Mouse (Mus musculus) liver, embryonic 14.5 days (tissue): ENCODE results near the gene March6. TPM values are rescaled to one million over a fixed set of nuclear protein-coding genes. Genes with fewer than 3 reads are reported as not detected.

Source experiments
- ATAC-seq: fragments of 200-750 bp; cut with Nextera tagmentation; 2 replicates; pipeline ENCODE4 v1.8.0; 2017; ENCODE audit warnings: moderate number of reproducible peaks, mild to moderate bottlenecking, moderate library complexity; ENCODE audit not compliant: insufficient read depth
- DNase-seq, 3 experiments: peaks; one replicate each; pipeline ENCODE4 v3.0.0-alpha.2; 2012 to 2013; ENCODE audit warnings: low read depth in 3 of 3, low spot score in 3 of 3
- H3K27ac ChIP-seq: fragments of 300-500 bp; sonication (generic); 2 replicates; pipeline ENCODE4 v1.5.1; 2014; ENCODE audit warnings: moderate library complexity, mild to moderate bottlenecking, control low read depth, inconsistent platforms
- H3K27me3 ChIP-seq: fragments of 300-500 bp; sonication (generic); 2 replicates; pipeline ENCODE4 v1.6.1; 2014; ENCODE audit warnings: mild to moderate bottlenecking, low read length, moderate library complexity; ENCODE audit not compliant: control insufficient read depth, insufficient read depth
- H3K36me3 ChIP-seq: fragments of 300-500 bp; sonication (generic); replicated peaks from 2 replicates; pipeline ENCODE4 v1.6.1; 2014; ENCODE audit warnings: low read depth; ENCODE audit not compliant: control insufficient read depth, insufficient read depth
- H3K4me1 ChIP-seq, 2 experiments: fragments of 200-500 bp in 1 of 2; fragments of 300-500 bp in 1 of 2; sonication (generic) in 1 of 2; replicated peaks; 2 replicates each; pipeline ENCODE4 v1.6.1; 2012 to 2014; ENCODE audit warnings: antibody characterized with exemption in 1 of 2, inconsistent platforms in 1 of 2, low read length in 1 of 2; ENCODE audit not compliant: control insufficient read depth in 2 of 2, insufficient read depth in 2 of 2
- H3K4me2 ChIP-seq: fragments of 300-500 bp; sonication (generic); 2 replicates; pipeline ENCODE4 v1.6.1; 2014; ENCODE audit warnings: low read depth, mild to moderate bottlenecking, control low read depth, moderate library complexity
- H3K4me3 ChIP-seq, 2 experiments: fragments of 200-500 bp in 1 of 2; fragments of 300-500 bp in 1 of 2; sonication (generic) in 1 of 2; 2 replicates each; pipeline ENCODE4 v1.5.1; 2012 to 2014; ENCODE audit warnings: low read depth in 2 of 2, low read length in 2 of 2, mild to moderate bottlenecking in 2 of 2, control low read depth in 1 of 2, inconsistent platforms in 1 of 2, moderate library complexity in 1 of 2; ENCODE audit not compliant: insufficient read depth in 1 of 2
- H3K9ac ChIP-seq: fragments of 300-500 bp; sonication (generic); replicated peaks from 2 replicates; pipeline ENCODE4 v1.6.1; 2014; ENCODE audit warnings: mild to moderate bottlenecking, control low read depth, moderate library complexity
- H3K9me3 ChIP-seq: fragments of 300-500 bp; sonication (generic); 2 replicates; pipeline ENCODE4 v1.6.1; 2016; ENCODE audit warnings: low read length, mixed read lengths; ENCODE audit not compliant: control insufficient read depth
- CTCF ChIP-seq: IDR thresholded peaks from 2 replicates; pipeline ENCODE4 v1.5.1; 2016; ENCODE audit warnings: antibody characterized with exemption, low read depth, control low read depth
- EP300 ChIP-seq: IDR thresholded peaks from 2 replicates; pipeline ENCODE4 v1.6.1; 2016; ENCODE audit warnings: antibody characterized with exemption, low read depth
- WGBS: fragments of 180-500 bp; shearing (Covaris S2); extraction: QIAGEN DNeasy Blood & Tissue Kit; methylation state at CpG from one replicate; pipeline ENCODE4 v1.1.7; 2014; ENCODE audit not compliant: insufficient replicate concordance; 5-methylcytosine and 5-hydroxymethylcytosine counted together
- polyA plus RNA-seq, 2 experiments: library from polyadenylated mRNA; depleted of rRNA in 1 of 2; stranded (reverse) in 1 of 2; unstranded in 1 of 2; fragments of >200 nt; fragmentation: Nextera tagmentation in 1 of 2; extraction: Ambion mirVana in 1 of 2; gene quantifications; 2 replicates each; pipeline versions ENCODE4 v1.2.1 to v1.2.3; 2012 to 2014

Gene March6
- polyA plus RNA-seq, 2 experiments = 9.0 to 12.7 TPM

GRCm38 (mm10) chr15:31436811-31437210 is 94.0 kb downstream of the March6 start:
- 58% methylated on average over 2 of the region's 2 CpGs for WGBS
- H3K9ac ChIP-seq = no peak overlapping the region
- no peak overlapping the region for H3K27ac ChIP-seq
- H3K4me2 ChIP-seq = no peak overlapping the region
- H3K27me3 ChIP-seq = no peaks in the 10 kb centered on the region
- TF ChIP-seq EP300 = no peak
- TF ChIP-seq CTCF = no peak
- H3K4me3 ChIP-seq = no peak overlapping the region
- H3K4me1 ChIP-seq = no peaks in the 10 kb centered on the region
- no peaks in the 10 kb centered on the region for H3K9me3 ChIP-seq
- ATAC-seq (no peak), DNase-seq (no peak)
- no peaks in the 10 kb centered on the region for H3K36me3 ChIP-seq

GRCm38 (mm10) chr15:31436083-31436482 is 94.8 kb downstream of the March6 start:
- WGBS = 19% methylated on average over 1 of the region's 1 CpGs
- no peak overlapping the region for H3K27ac ChIP-seq
- DNase-seq (no peak), ATAC-seq (no peak)
- H3K9ac ChIP-seq = no peak overlapping the region
- no peaks in the 10 kb centered on the region for H3K9me3 ChIP-seq
- no peak overlapping the region for H3K4me2 ChIP-seq
- TF ChIP-seq EP300 (no peak), CTCF (no peak)
- no peak overlapping the region for H3K4me3 ChIP-seq
- H3K4me1 ChIP-seq = no peaks in the 10 kb centered on the region
- H3K27me3 ChIP-seq = no peaks in the 10 kb centered on the region
- no peaks in the 10 kb centered on the region for H3K36me3 ChIP-seq

- H3K27ac ChIP-seq = no peak overlapping the region
- H3K4me1 ChIP-seq = no peaks in the 10 kb centered on the region
- no peak for TF ChIP-seq CTCF
- no peak for TF ChIP-seq EP300
- H3K4me3 ChIP-seq = no peak overlapping the region
- no peaks in the 10 kb centered on the region for H3K9me3 ChIP-seq
- no peak for DNase-seq
- no peaks in the 10 kb centered on the region for H3K36me3 ChIP-seq
- no peaks in the 10 kb centered on the region for H3K27me3 ChIP-seq
- H3K9ac ChIP-seq = no peak overlapping the region
- WGBS = 46% methylated on average over 7 of the region's 7 CpGs
- ATAC-seq = no peak
- no peak overlapping the region for H3K4me2 ChIP-seq
Measured at GRCm38 (mm10) chr15:31433768-31434167, 97.1 kb downstream of the March6 start.

- Histone ChIP-seq H3K9me3 (no peaks in the 10 kb centered on the region), H3K36me3 (no peaks in the 10 kb centered on the region), H3K9ac (no peak overlapping the region), H3K4me3 (no peak overlapping the region), H3K27me3 (no peaks in the 10 kb centered on the region), H3K4me2 (no peak overlapping the region), H3K4me1 (no peaks in the 10 kb centered on the region), H3K27ac (no peak overlapping the region)
- no peak for ATAC-seq
- WGBS = 73% methylated on average over 8 of the region's 8 CpGs
- DNase-seq = no peak
- no peak for TF ChIP-seq CTCF
- no peak for TF ChIP-seq EP300
Measured at GRCm38 (mm10) chr15:31431847-31432246, 99.0 kb downstream of the March6 start.

GRCm38 (mm10) chr15:31430014-31430413 is 100.8 kb downstream of the March6 start:
- Histone ChIP-seq H3K9me3 (no peaks in the 10 kb centered on the region), H3K4me3 (no peak overlapping the region), H3K36me3 (no peaks in the 10 kb centered on the region), H3K27me3 (no peaks in the 10 kb centered on the region), H3K4me1 (no peaks in the 10 kb centered on the region), H3K4me2 (no peak overlapping the region), H3K27ac (no peak overlapping the region), H3K9ac (no peak overlapping the region)
- ATAC-seq (no peak), DNase-seq (no peak)
- TF ChIP-seq EP300 = no peak
- TF ChIP-seq CTCF = no peak
- WGBS = 64% methylated on average over 2 of the region's 2 CpGs
